Comparison of ENCODE assay signal across 8 mouse cellular contexts in genomic region chr1:64087657-64088603, GRCm38 (mm10). TPM values are rescaled to one million over a fixed set of nuclear protein-coding genes. Genes with fewer than 3 reads are reported as not detected.
A peak's percentile ranks its signal among the peaks of the same experiment; 100 is the strongest.
DNase-seq lines count a peak whose midpoint lies in the region; ATAC-seq and TF ChIP-seq lines count a peak whose summit lies in the region.

No protein-coding gene starts in this region.

- ATAC-seq in liver, embryonic 15.5 days (ENCODE audit: insufficient read depth) = peak; percentile 40
- peak; percentile 85; the same call in 1 of the 2 replicates for ATAC-seq in neural tube, embryonic 14.5 days (ENCODE audit: low read depth)

- H3K4me1 ChIP-seq in liver, embryonic 15.5 days (replicated peaks) = peaks cover 28% of the 10 kb centered on the region
- peaks cover 30% of the 10 kb centered on the region for H3K4me1 ChIP-seq in neural tube, embryonic 14.5 days (ENCODE audit: control insufficient read depth, insufficient read depth, low read length)

- peak; percentile 41 for TF ChIP-seq CTCF in layer of hippocampus, adult 2 months (conservative IDR thresholded peaks at IDR 0.05)

- H3K27me3 ChIP-seq in liver, embryonic 15.5 days = no peaks in the 10 kb centered on the region
- H3K27me3 ChIP-seq in neural tube, embryonic 14.5 days (ENCODE audit: control insufficient read depth, insufficient read depth, low read length) = no peaks in the 10 kb centered on the region

- H3K27ac ChIP-seq in layer of hippocampus, adult 2 months = peak overlapping the region; percentile 82
- no peak overlapping the region for H3K27ac ChIP-seq in liver, embryonic 15.5 days (replicated peaks)
- H3K27ac ChIP-seq in neural tube, embryonic 14.5 days (ENCODE audit: low read depth, low read length) = 0 out of 2 replicates have a peak overlapping the region, but pooled peaks have one; percentile 55

- H3K9ac ChIP-seq in liver, embryonic 15.5 days = no peak overlapping the region
- no peak overlapping the region for H3K9ac ChIP-seq in neural tube, embryonic 14.5 days (replicated peaks; ENCODE audit: low read depth, low read length)

- peak overlapping the region; percentile 10; the same call in 1 of the 2 replicates for H3K4me2 ChIP-seq in liver, embryonic 15.5 days
- H3K4me2 ChIP-seq in neural tube, embryonic 14.5 days (ENCODE audit: low read depth, low read length) = peak overlapping the region; percentile 28; the same call in 1 of the 2 replicates

- H3K4me3 ChIP-seq in layer of hippocampus, adult 2 months = peak overlapping the region; percentile 15
- H3K4me3 ChIP-seq in liver, embryonic 15.5 days (replicated peaks) = no peak overlapping the region
- no peak overlapping the region for H3K4me3 ChIP-seq in neural tube, embryonic 14.5 days (ENCODE audit: low read depth, low read length)

- H3K9me3 ChIP-seq in liver, embryonic 15.5 days (replicated peaks) = no peaks in the 10 kb centered on the region
- H3K9me3 ChIP-seq in neural tube, embryonic 14.5 days (ENCODE audit: control insufficient read depth, low read length) = no peaks in the 10 kb centered on the region

- no peaks in the 10 kb centered on the region for H3K36me3 ChIP-seq in liver, embryonic 15.5 days (replicated peaks)
- no peaks in the 10 kb centered on the region for H3K36me3 ChIP-seq in neural tube, embryonic 14.5 days (ENCODE audit: control insufficient read depth, insufficient read depth, low read length)

- peak in 1 of 2 experiments; percentile 23 for DNase-seq in layer of hippocampus, adult 2 months (ENCODE audit: low spot score in 2 of 2)
- no peak for DNase-seq in layer of hippocampus, adult 9-10 months (ENCODE audit: low spot score)
- peak; percentile 91 to 93 for DNase-seq in cerebellum, adult 18-20 months
- peak; percentile 65 for DNase-seq in forelimb bud, embryonic 11.5 days (ENCODE audit: low read depth, low spot score)
- peak; percentile 52 for DNase-seq in induced T-regulatory cell, adult 2 months (ENCODE audit: low read depth)
- DNase-seq in urinary bladder, postnatal 4 days (ENCODE audit: low spot score in 2 of 2) = no peak

- WGBS in liver, embryonic 15.5 days (ENCODE audit: insufficient replicate concordance) = 38% methylated on average over 17 of the region's 17 CpGs
- 17% methylated on average over 17 of the region's 17 CpGs for WGBS in neural tube, embryonic 14.5 days

RNA-seq across cellular contexts. Expression of gene Klf7, which starts 34.2 kb away (rescaled TPM):
- 10 to 100 TPM; 30.1 to 31.9 TPM for total RNA-seq in layer of hippocampus, adult 2 months (2021)
- polyA plus RNA-seq in liver, embryonic 15.5 days (2015; fragmentation: Nextera tagmentation; extraction: Ambion mirVana) = 6.2 TPM in 2 replicates
- polyA plus RNA-seq in neural tube, embryonic 14.5 days (2014; fragmentation: Nextera tagmentation; extraction: Ambion mirVana) = 71.4 and 78.3 TPM in 2 replicates

Comparison
In these comparisons a context has a peak if more than half of its experiments do, and no peak if none do; other contexts are left out.
1. DNase-seq: peak in cerebellum, adult 18-20 months (2 of 2), forelimb bud, embryonic 11.5 days (single experiment) and induced T-regulatory cell, adult 2 months (single experiment); none in layer of hippocampus, adult 9-10 months (single experiment) and urinary bladder, postnatal 4 days (0 of 2).
2. RNA of gene Klf7, which starts 34.2 kb away (polyA plus RNA-seq): 71.4 to 78.3 TPM in neural tube, embryonic 14.5 days; 6.2 TPM in liver, embryonic 15.5 days; every median in the first group is over 10 times any median in the second.